ENCODE assay signal across 28 mouse cellular contexts in genomic region chr16:66694783-66695182, GRCm38 (mm10).
DNase-seq lines count a peak whose midpoint lies in the region; ATAC-seq and TF ChIP-seq lines count a peak whose summit lies in the region.
"Had no signal": no experiment of that assay in that cellular context is flagged by ENCODE, and none has a peak within 500 bp of the region (broad histone marks: within the 10 kb centered on the region; RNA-seq: fewer than 3 reads in every experiment).

No protein-coding gene starts in this region.

- peak; percentile 1 for DNase-seq in forebrain, postnatal 0 days
- no peak for DNase-seq in forebrain, embryonic 10.5 days (ENCODE audit: extremely low spot score, low spot score)
- peak; percentile 36 for DNase-seq in hindbrain, embryonic 14.5 days (ENCODE audit: low spot score)
- DNase-seq in left cerebral cortex, adult 2 months (ENCODE audit: extremely low spot score in 1 of 2, low spot score in 2 of 2) = no peak
- no peak for DNase-seq in left cerebral cortex, adult 9 months (ENCODE audit: low spot score in 2 of 2)
- DNase-seq: adrenal gland, postnatal 10 days; adrenal gland, postnatal 36 days; B cell, adult 2 months; cerebellum, adult 11 months; cerebellum, adult 2 months; cerebellum, adult 9-11 months; cerebellum, postnatal 25 days; gastrocnemius, postnatal 10 days; gastrocnemius, postnatal 36 days; heart, adult 11 months; kidney, adult 18-20 months had no signal

- ATAC-seq in forebrain, postnatal 0 days = no peak
- no peak for ATAC-seq in hindbrain, embryonic 14.5 days (ENCODE audit: low FRiP score)
- no peak for ATAC-seq in hindbrain, embryonic 16.5 days
- ATAC-seq: hindbrain, postnatal 0 days; inflammation-experienced regulatory T-cells, adult 6 months; intestine, embryonic 16.5 days; Patski had no signal

- H3K9ac ChIP-seq in forebrain, postnatal 0 days = no peak overlapping the region
- H3K9ac ChIP-seq in hindbrain, embryonic 14.5 days = no peak overlapping the region
- no peak overlapping the region for H3K9ac ChIP-seq in hindbrain, embryonic 16.5 days (ENCODE audit: low read depth, low read length)
- H3K9ac ChIP-seq: embryonic facial prominence, embryonic 12.5 days; embryonic facial prominence, embryonic 15.5 days; forebrain, embryonic 12.5 days; hindbrain, embryonic 12.5 days had no signal

- H3K36me3 ChIP-seq in forebrain, postnatal 0 days (ENCODE audit: insufficient read depth) = no peaks in the 10 kb centered on the region
- H3K36me3 ChIP-seq in forebrain, embryonic 10.5 days (replicated peaks) = no peaks in the 10 kb centered on the region
- no peaks in the 10 kb centered on the region for H3K36me3 ChIP-seq in hindbrain, embryonic 14.5 days (replicated peaks; ENCODE audit: control insufficient read depth, insufficient read depth)
- no peaks in the 10 kb centered on the region for H3K36me3 ChIP-seq in hindbrain, embryonic 16.5 days (ENCODE audit: control insufficient read depth, insufficient read depth, low read length)
- H3K36me3 ChIP-seq: embryonic facial prominence, embryonic 12.5 days; embryonic facial prominence, embryonic 15.5 days; forebrain, embryonic 12.5 days; G1E; hindbrain, embryonic 12.5 days had no signal

- H3K4me1 ChIP-seq in forebrain, postnatal 0 days (ENCODE audit: insufficient read depth) = no peaks in the 10 kb centered on the region
- no peaks in the 10 kb centered on the region for H3K4me1 ChIP-seq in forebrain, embryonic 10.5 days
- no peaks in the 10 kb centered on the region for H3K4me1 ChIP-seq in hindbrain, embryonic 14.5 days (replicated peaks; ENCODE audit: control insufficient read depth, insufficient read depth, low read length)
- no peaks in the 10 kb centered on the region for H3K4me1 ChIP-seq in hindbrain, embryonic 16.5 days (ENCODE audit: control insufficient read depth, insufficient read depth, low read depth, low read length)
- H3K4me1 ChIP-seq: embryonic facial prominence, embryonic 12.5 days; embryonic facial prominence, embryonic 15.5 days; forebrain, embryonic 12.5 days; hindbrain, embryonic 12.5 days had no signal

- H3K9me3 ChIP-seq in forebrain, postnatal 0 days (ENCODE audit: low read length) = no peaks in the 10 kb centered on the region
- H3K9me3 ChIP-seq in forebrain, embryonic 10.5 days = no peaks in the 10 kb centered on the region
- no peaks in the 10 kb centered on the region for H3K9me3 ChIP-seq in hindbrain, embryonic 14.5 days (ENCODE audit: control insufficient read depth, low read length)
- no peaks in the 10 kb centered on the region for H3K9me3 ChIP-seq in hindbrain, embryonic 16.5 days (ENCODE audit: control insufficient read depth, low read length)
- H3K9me3 ChIP-seq: embryonic facial prominence, embryonic 12.5 days; embryonic facial prominence, embryonic 15.5 days; forebrain, embryonic 12.5 days; hindbrain, embryonic 12.5 days had no signal

- no peak overlapping the region for H3K4me3 ChIP-seq in forebrain, postnatal 0 days (ENCODE audit: low read depth, low read length)
- H3K4me3 ChIP-seq in forebrain, embryonic 10.5 days = no peak overlapping the region
- no peak overlapping the region for H3K4me3 ChIP-seq in hindbrain, embryonic 14.5 days (replicated peaks; ENCODE audit: low read length)
- H3K4me3 ChIP-seq in hindbrain, embryonic 16.5 days (ENCODE audit: low read length) = no peak overlapping the region
- H3K4me3 ChIP-seq in left cerebral cortex, adult 2 months = no peak overlapping the region
- H3K4me3 ChIP-seq: embryonic facial prominence, embryonic 12.5 days; embryonic facial prominence, embryonic 15.5 days; forebrain, embryonic 12.5 days; hindbrain, embryonic 12.5 days had no signal

- no peaks in the 10 kb centered on the region for H3K27me3 ChIP-seq in forebrain, postnatal 0 days (ENCODE audit: insufficient read depth, low read length)
- H3K27me3 ChIP-seq in forebrain, embryonic 10.5 days (ENCODE audit: poor library complexity, severe bottlenecking) = no peaks in the 10 kb centered on the region
- H3K27me3 ChIP-seq in hindbrain, embryonic 14.5 days (ENCODE audit: control insufficient read depth, insufficient read depth, low read length) = no peaks in the 10 kb centered on the region
- no peaks in the 10 kb centered on the region for H3K27me3 ChIP-seq in hindbrain, embryonic 16.5 days (replicated peaks; ENCODE audit: control insufficient read depth, insufficient read depth, low read length)
- H3K27me3 ChIP-seq: CH12.LX; embryonic facial prominence, embryonic 12.5 days; embryonic facial prominence, embryonic 15.5 days; forebrain, embryonic 12.5 days; hindbrain, embryonic 12.5 days; Patski had no signal

- no peak overlapping the region for H3K4me2 ChIP-seq in forebrain, postnatal 0 days (ENCODE audit: low read depth)
- no peak overlapping the region for H3K4me2 ChIP-seq in hindbrain, embryonic 14.5 days (replicated peaks)
- no peak overlapping the region for H3K4me2 ChIP-seq in hindbrain, embryonic 16.5 days (ENCODE audit: low read length)
- H3K4me2 ChIP-seq: embryonic facial prominence, embryonic 12.5 days; embryonic facial prominence, embryonic 15.5 days; forebrain, embryonic 12.5 days; heart, embryonic 11.5 days; hindbrain, embryonic 12.5 days had no signal

- TF ChIP-seq CTCF in forebrain, postnatal 0 days (IDR thresholded peaks at IDR 0.05; ENCODE audit: low read depth) = no peak
- TF ChIP-seq CTCF in left cerebral cortex, adult 2 months (IDR thresholded peaks at IDR 0.05) = no peak

- H3K27ac ChIP-seq in forebrain, postnatal 0 days (ENCODE audit: low read depth, low read length) = no peak overlapping the region
- no peak overlapping the region for H3K27ac ChIP-seq in forebrain, embryonic 10.5 days
- no peak overlapping the region for H3K27ac ChIP-seq in hindbrain, embryonic 14.5 days
- no peak overlapping the region for H3K27ac ChIP-seq in hindbrain, embryonic 16.5 days (ENCODE audit: low read depth, low read length)
- H3K27ac ChIP-seq in left cerebral cortex, adult 2 months = peak overlapping the region; percentile 7; the same call in 1 of the 2 replicates
- H3K27ac ChIP-seq: embryonic facial prominence, embryonic 12.5 days; embryonic facial prominence, embryonic 15.5 days; forebrain, embryonic 12.5 days; hindbrain, embryonic 12.5 days; hindbrain, postnatal 0 days had no signal

- intact Hi-C loops in left cerebral cortex, adult 2 months (cut with DNase I) = no loop called here

Comparison
In these comparisons a context has a peak if more than half of its experiments do, and no peak if none do; other contexts are left out.
1. DNase-seq: peak in forebrain, postnatal 0 days (single experiment) and hindbrain, embryonic 14.5 days (single experiment); none in forebrain, embryonic 10.5 days (single experiment), left cerebral cortex, adult 2 months (0 of 2) and left cerebral cortex, adult 9 months (0 of 2).